Mouse (Mus musculus) cortical plate, adult 2 months (tissue): ENCODE data around the gene Tmem198. TPM values are rescaled to one million over a fixed set of nuclear protein-coding genes. Genes with fewer than 3 reads are reported as not detected.

Source experiments
- H3K27ac ChIP-seq: fragments of 200-500 bp; 2 replicates; pipeline ENCODE4 v1.5.1; 2012; ENCODE audit warnings: low read length, control low read depth, inconsistent platforms; ENCODE audit not compliant: insufficient read depth
- H3K4me1 ChIP-seq: fragments of 200-500 bp; 2 replicates; pipeline ENCODE4 v1.6.1; 2011; ENCODE audit warnings: low read length; ENCODE audit not compliant: control insufficient read depth, insufficient read depth
- H3K4me3 ChIP-seq: fragments of 200-500 bp; 2 replicates; pipeline ENCODE4 v1.5.1; 2011; ENCODE audit warnings: mild to moderate bottlenecking, low read length, control low read depth; ENCODE audit not compliant: insufficient read depth
- CTCF ChIP-seq: fragments of 200-500 bp; IDR thresholded peaks from 2 replicates; pipeline ENCODE4 v1.5.1; 2011; ENCODE audit warnings: mild to moderate bottlenecking, control low read depth, low read length; ENCODE audit not compliant: insufficient read depth; ENCODE audit errors: extremely low read depth
- POLR2A ChIP-seq: fragments of 200-500 bp; IDR thresholded peaks from 2 replicates; pipeline ENCODE4 v1.6.1; 2011; ENCODE audit warnings: mild to moderate bottlenecking, low read length, control low read depth; ENCODE audit not compliant: insufficient read depth; ENCODE audit errors: extremely low read depth
- polyA plus RNA-seq: library from polyadenylated mRNA; depleted of rRNA; stranded (reverse); fragments of >200 nt; gene quantifications from 2 replicates; pipeline ENCODE4 v1.2.3, GENCODE M21; 2012

Gene Tmem198
- polyA plus RNA-seq, 1 experiment = 108 TPM

DNA sequence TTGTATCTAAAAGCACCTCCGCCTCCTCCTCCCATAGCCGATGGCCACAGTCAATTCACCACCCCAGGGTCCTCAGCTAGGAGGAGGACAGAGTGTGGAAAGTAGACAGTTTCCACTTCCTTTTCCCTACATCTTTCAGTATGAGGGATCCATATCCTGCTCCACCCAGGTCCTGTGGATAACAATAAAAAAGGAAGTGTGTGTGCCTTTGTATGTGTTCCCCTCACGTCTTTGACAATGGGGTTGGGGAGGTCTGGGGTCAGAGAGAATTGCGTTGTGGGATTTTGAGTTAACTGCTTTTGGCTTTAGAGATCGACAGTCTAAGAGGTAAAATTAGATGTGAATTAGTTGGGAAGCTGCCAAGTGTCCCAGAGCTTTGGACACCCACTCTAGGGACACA is 30.8 kb downstream of the Tmem198 start:
- TF ChIP-seq POLR2A (no peak), CTCF (no peak)
- H3K4me1 ChIP-seq = no peaks in the 10 kb centered on the region
- no peak overlapping the region for H3K27ac ChIP-seq
- H3K4me3 ChIP-seq = no peak overlapping the region

DNA sequence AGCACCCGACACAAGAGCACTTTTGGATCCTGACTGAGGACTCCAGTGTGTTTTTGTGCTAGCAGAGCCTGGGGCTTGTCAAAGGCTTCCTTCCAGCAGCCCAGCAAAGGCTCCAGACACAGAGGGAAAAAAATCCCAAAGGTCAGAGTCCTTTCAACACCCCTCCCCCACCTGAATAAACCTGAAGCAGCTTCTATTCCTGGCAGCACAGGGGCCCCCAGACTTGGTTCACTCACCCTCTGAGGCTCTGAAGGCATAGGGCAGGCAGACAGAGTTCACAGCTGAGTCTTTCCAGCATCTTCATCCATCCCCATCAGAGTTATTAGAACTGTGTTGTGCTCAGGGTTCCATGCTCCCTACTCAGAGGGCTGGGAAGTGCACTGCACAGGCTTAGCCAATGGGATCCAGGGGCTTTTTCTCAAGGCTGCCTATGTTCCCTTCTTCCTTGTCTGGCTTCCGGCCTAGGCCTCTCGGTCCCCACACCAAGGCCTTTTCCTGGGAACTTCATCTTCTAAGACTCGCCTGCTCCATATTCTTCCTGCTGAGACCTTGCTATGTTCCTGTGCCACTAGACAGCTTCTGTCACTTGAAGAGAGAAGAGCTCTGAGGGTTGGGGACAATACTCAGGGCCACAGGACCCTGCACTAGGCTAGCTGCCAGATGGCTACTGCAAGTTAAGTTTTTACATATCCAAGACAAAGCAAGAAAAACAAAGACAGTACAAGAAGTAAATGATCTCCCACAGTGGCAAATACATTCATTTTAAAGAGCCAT is 32.3 kb downstream of the Tmem198 start:
- no peak overlapping the region for H3K4me3 ChIP-seq
- no peak overlapping the region for H3K27ac ChIP-seq
- no peaks in the 10 kb centered on the region for H3K4me1 ChIP-seq
- TF ChIP-seq CTCF = no peak
- TF ChIP-seq POLR2A = no peak

GRCm38 (mm10) chr1:75512550-75512949 is 33.2 kb downstream of the Tmem198 start:
- H3K4me3 ChIP-seq = no peak overlapping the region
- TF ChIP-seq CTCF = no peak
- TF ChIP-seq POLR2A = no peak
- H3K4me1 ChIP-seq = no peaks in the 10 kb centered on the region
- no peak overlapping the region for H3K27ac ChIP-seq

DNA sequence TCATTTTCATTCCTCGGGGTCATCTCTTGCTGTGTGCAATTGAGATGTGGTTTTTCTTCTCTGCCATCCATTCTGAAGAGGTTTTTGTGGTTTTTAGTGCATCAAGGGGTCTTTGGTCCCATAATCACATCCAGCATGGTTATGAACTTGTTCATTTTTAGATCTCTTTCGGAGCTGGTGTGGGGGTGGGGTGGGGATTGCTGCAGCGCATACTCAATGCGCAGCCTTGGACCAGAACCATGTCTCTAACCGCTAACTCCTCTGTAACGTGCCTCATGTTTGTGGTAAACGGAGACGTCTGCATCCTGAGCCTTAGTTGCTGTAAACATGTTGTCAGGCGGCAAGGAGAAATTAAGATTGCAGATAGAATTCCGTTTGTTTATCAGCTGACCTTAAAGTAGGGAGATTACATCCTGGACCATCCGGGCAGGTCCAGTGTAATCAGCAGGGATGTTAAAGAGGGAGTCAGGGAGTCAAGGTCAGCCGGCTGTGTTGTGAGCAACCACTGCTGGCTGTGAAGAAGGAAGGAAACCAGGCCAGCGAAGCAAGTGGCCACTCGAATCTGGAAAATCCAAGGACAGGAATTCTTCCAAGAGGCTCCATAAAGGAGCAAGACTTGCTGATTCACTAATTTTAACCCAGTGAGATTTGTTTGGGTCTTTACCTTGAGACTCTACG is 37.5 kb downstream of the Tmem198 start:
- Histone ChIP-seq H3K4me1 (no peaks in the 10 kb centered on the region), H3K4me3 (no peak overlapping the region), H3K27ac (no peak overlapping the region)
- TF ChIP-seq POLR2A (no peak), CTCF (no peak)

- no peak overlapping the region for H3K27ac ChIP-seq
- no peak overlapping the region for H3K4me3 ChIP-seq
- TF ChIP-seq CTCF = no peak
- no peak for TF ChIP-seq POLR2A
- H3K4me1 ChIP-seq = no peaks in the 10 kb centered on the region
These were observed 38.7 kb downstream of the Tmem198 start for GRCm38 (mm10) chr1:75517984-75518383.

GRCm38 (mm10) chr1:75518427-75518826 is 39.1 kb downstream of the Tmem198 start:
- Histone ChIP-seq H3K4me1 (no peaks in the 10 kb centered on the region), H3K4me3 (no peak overlapping the region), H3K27ac (no peak overlapping the region)
- TF ChIP-seq CTCF = no peak
- TF ChIP-seq POLR2A = no peak

- no peak overlapping the region for H3K4me3 ChIP-seq
- TF ChIP-seq CTCF (no peak), POLR2A (no peak)
- H3K4me1 ChIP-seq = no peaks in the 10 kb centered on the region
- H3K27ac ChIP-seq = no peak overlapping the region
These were observed 40.2 kb downstream of the Tmem198 start for GRCm38 (mm10) chr1:75519576-75519975.

DNA sequence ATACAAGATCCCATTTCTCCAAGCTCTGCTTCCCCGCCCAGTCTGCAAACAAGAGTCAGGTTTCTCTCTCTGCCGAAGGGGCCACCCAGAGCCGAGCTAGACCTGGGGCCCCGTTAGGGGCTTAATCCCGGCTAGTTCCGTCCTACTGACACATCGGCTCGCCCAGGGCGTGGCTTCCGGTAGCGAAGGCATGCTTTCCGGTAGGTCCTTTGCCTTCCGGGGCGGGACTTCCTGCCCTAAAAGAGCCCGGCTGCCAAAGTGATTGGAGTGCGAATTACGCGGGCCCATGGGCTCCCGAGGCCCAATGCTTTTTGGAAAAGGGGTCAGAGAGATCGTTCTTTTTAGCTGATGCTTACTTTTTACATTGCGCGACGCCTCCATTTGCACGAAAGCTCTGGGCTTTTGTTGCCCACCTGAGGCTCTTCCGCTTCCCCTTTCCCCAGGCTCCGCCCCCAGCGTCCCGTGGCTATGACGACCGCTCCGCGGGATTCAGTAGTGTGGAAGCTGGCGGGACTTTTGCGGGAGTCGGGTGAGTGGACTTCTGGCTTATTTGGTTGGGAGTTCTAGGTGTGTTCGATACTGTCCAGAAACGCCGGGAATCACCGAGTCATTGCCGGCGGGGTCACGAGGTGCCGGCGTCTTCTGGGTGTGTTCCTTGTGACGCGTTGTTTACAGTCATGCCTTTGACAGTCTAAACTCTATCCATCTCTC is 42.1 kb downstream of the Tmem198 start, which contains the start of gene Stk11ip:
Gene Stk11ip, plus strand, starts transcription at position 209 of the 711 bp plus-strand sequence.
- Histone ChIP-seq H3K27ac (peak within 1 kb of the TSS; percentile 38), H3K4me1 (no peaks in the 10 kb centered on the region), H3K4me3 (peak within 1 kb of the TSS; percentile 92)
- TF ChIP-seq POLR2A (peak; percentile 86; the same call in 1 of the 2 replicates), CTCF (no peak)

- TF ChIP-seq CTCF (no peak), POLR2A (no peak)
- H3K27ac ChIP-seq = no peak overlapping the region
- no peaks in the 10 kb centered on the region for H3K4me1 ChIP-seq
- no peak overlapping the region for H3K4me3 ChIP-seq
These were observed 45.3 kb downstream of the Tmem198 start for GRCm38 (mm10) chr1:75524679-75525078.
